Mouse (Mus musculus) adrenal gland, postnatal 14 days (tissue): ENCODE measurements around the gene Smarcd1. TPM values are rescaled to one million over a fixed set of nuclear protein-coding genes. Genes with fewer than 3 reads are reported as not detected.

Experiments
- DNase-seq: peaks from one replicate; pipeline ENCODE4 v3.0.0; 2021; ENCODE audit warnings: mixed read lengths
- total RNA-seq: library from RNA; stranded (reverse); gene quantifications from 2 replicates; pipeline ENCODE4 v1.2.3, GENCODE M21; 2021

The Smarcd1 gene
- total RNA-seq, 1 experiment from 2014 or later, result 40.0 TPM

GRCm38 (mm10) chr15:99731678-99732077 lies 29.7 kb downstream of the Smarcd1 start:
- DNase-seq, result no peak

- DNase-seq, result peak; percentile 55
These were observed 31.3 kb downstream of the Smarcd1 start for GRCm38 (mm10) chr15:99733186-99733585.

GRCm38 (mm10) chr15:99735631-99736030 lies 33.7 kb downstream of the Smarcd1 start:
- peak; percentile 99 for DNase-seq

- DNase-seq, result no peak
These were observed 34.7 kb downstream of the Smarcd1 start for GRCm38 (mm10) chr15:99736675-99737074.

- DNase-seq, result peak; percentile 17
These were observed 38.3 kb downstream of the Smarcd1 start for GRCm38 (mm10) chr15:99740229-99740628.

- no peak for DNase-seq
These were observed 52.3 kb downstream of the Smarcd1 start for GRCm38 (mm10) chr15:99754204-99754603.

Other genes starting within 250 kb of the Smarcd1 start
- gene Nckap5l, start 244.4 kb upstream of the Smarcd1 start, total RNA-seq, result 25.6 and 29.0 TPM in 2 replicates
- 3.9 and 6.8 TPM in 2 replicates for gene Bcdin3d, start 227.4 kb upstream of the Smarcd1 start, total RNA-seq
- gene Faim2, start 174.0 kb upstream of the Smarcd1 start, total RNA-seq, result 16.3 and 17.2 TPM in 2 replicates
- gene Aqp2, start 123.1 kb upstream of the Smarcd1 start, total RNA-seq, result 1.4 and 1.7 TPM in 2 replicates
- 2.1 and 2.3 TPM in 2 replicates for gene Aqp5, start 111.3 kb upstream of the Smarcd1 start, total RNA-seq
- gene Aqp6, start 100.7 kb upstream of the Smarcd1 start, total RNA-seq, result not detected in 2 replicates
- gene Racgap1, start 50.5 kb upstream of the Smarcd1 start, total RNA-seq, result 25.3 and 28.5 TPM in 2 replicates
- 0.70 and 0.75 TPM in 2 replicates for gene Asic1, start 31.8 kb upstream of the Smarcd1 start, total RNA-seq
- gene Gm17349, start 3.4 kb downstream of the Smarcd1 start, total RNA-seq, result 17.6 and 18.1 TPM in 2 replicates
- 1,539 and 1,562 TPM in 2 replicates for gene Gpd1, start 15.4 kb downstream of the Smarcd1 start, total RNA-seq
- 177 and 199 TPM in 2 replicates for gene Cox14, start 23.5 kb downstream of the Smarcd1 start, total RNA-seq
- gene Cers5, start 70.8 kb downstream of the Smarcd1 start, total RNA-seq, result 40.9 and 42.7 TPM in 2 replicates
- 37.4 and 39.9 TPM in 2 replicates for gene Lima1, start 173.3 kb downstream of the Smarcd1 start, total RNA-seq